Mouse (Mus musculus): ENCODE results near the gene Anxa2.

GRCm38 (mm10) chr9:69502504-69502903 lies 49.1 kb downstream of the Anxa2 start:
- TF ChIP-seq POLR2A (IDR thresholded peaks at IDR 0.05; ENCODE audit: insufficient read length, low read depth) (no peak), E2F4 (IDR thresholded peaks at IDR 0.05; ENCODE audit: insufficient read depth) (no peak), TCF12 (IDR thresholded peaks at IDR 0.05; ENCODE audit: insufficient read depth, poor library complexity, severe bottlenecking) (no peak), POLR2AphosphoS2 (IDR thresholded peaks at IDR 0.05; ENCODE audit: insufficient read length, low read depth) (no peak), USF1 (IDR thresholded peaks at IDR 0.05; ENCODE audit: low read depth) (no peak), CEBPB (IDR thresholded peaks at IDR 0.05; ENCODE audit: insufficient read depth, poor library complexity, severe bottlenecking) (no peak), MAX (IDR thresholded peaks at IDR 0.05; ENCODE audit: low read depth) (no peak), MYOG (IDR thresholded peaks at IDR 0.05; ENCODE audit: control insufficient read depth in 1 of 3, insufficient read depth in 1 of 3, insufficient read length in 2 of 3, low read depth in 2 of 3) (no peak)

All from myocyte (in vitro differentiated cells).